Mouse (Mus musculus): ENCODE measurements around the gene Pmm1. TPM values are rescaled to one million over a fixed set of nuclear protein-coding genes. Genes with fewer than 3 reads are reported as not detected.

Pmm1 gene
- polyA plus RNA-seq, 1 experiment: 104 TPM

DNA sequence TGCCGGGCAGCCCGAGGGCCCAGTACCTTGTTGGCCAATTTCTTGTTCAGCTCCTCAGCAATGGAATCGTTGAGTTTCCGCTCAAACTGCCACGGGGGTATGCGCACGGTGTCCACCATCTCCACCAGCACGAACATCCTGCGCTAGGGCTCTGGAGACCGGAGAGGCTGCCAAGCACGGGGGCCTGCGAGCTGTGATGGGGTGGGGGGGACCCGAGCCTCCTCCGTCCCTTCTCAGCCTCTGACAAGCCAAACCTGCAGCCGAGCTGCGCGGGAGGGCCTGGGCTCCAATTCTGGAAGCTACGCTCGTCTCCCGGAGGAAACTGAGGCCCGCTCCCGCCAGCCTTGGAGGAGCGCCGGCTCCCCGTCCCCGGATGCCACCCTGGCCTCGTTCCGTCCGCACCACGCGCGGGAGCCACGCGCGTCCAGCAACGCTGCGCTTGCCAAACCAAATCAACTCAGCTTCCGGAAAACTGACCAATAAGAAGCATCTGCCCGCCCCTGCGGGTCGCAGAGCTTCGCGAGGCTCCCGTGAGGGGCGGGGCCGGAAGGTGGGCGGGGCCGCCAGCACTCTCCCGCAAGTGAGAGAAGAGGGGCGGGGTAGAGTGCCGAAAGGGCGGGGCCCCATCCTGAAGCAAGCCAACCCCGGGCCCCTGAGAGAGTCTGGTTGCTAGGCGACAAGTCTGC, 34.8 kb downstream of the Pmm1 start, which contains the start of gene Polr3h:
Gene Polr3h (minus strand): TSS at position 481 of the 686 bp plus-strand sequence.
- peak within 1 kb of the TSS; percentile 2 for H3ac ChIP-seq (ENCODE audit: control insufficient read depth, insufficient read length)
- peak in 2 of 3 experiments; percentile 5 to 7 for TF ChIP-seq MYOG (IDR thresholded peaks at IDR 0.05; ENCODE audit: control insufficient read depth in 1 of 3, insufficient read depth in 1 of 3, insufficient read length in 2 of 3, low read depth in 2 of 3)
- TF ChIP-seq POLR2A (IDR thresholded peaks at IDR 0.05; ENCODE audit: insufficient read length, low read depth): peak; percentile 96
- TF ChIP-seq USF1 (IDR thresholded peaks at IDR 0.05; ENCODE audit: low read depth): no peak
- TF ChIP-seq TCF3 (IDR thresholded peaks at IDR 0.05; ENCODE audit: insufficient read length, low read depth): no peak
- no peak for TF ChIP-seq TCF12 (IDR thresholded peaks at IDR 0.05; ENCODE audit: insufficient read depth, poor library complexity, severe bottlenecking)
- no peak for TF ChIP-seq REST (IDR thresholded peaks at IDR 0.05; ENCODE audit: insufficient read depth, insufficient read length)
- TF ChIP-seq CEBPB (IDR thresholded peaks at IDR 0.05; ENCODE audit: insufficient read depth, poor library complexity, severe bottlenecking): no peak
- peak in 1 of 3 experiments; percentile 20 for TF ChIP-seq MYOD1 (IDR thresholded peaks at IDR 0.05; ENCODE audit: control insufficient read depth in 1 of 3, insufficient read length in 2 of 3, low read depth in 2 of 3)
- TF ChIP-seq E2F4 (IDR thresholded peaks at IDR 0.05; ENCODE audit: insufficient read depth): peak; percentile 30
- peak; percentile 95 for TF ChIP-seq MAX (IDR thresholded peaks at IDR 0.05; ENCODE audit: low read depth)
- TF ChIP-seq SRF (IDR thresholded peaks at IDR 0.05; ENCODE audit: control insufficient read depth, insufficient read length, low read depth): peak; percentile 81
- TF ChIP-seq POLR2AphosphoS2 (IDR thresholded peaks at IDR 0.05; ENCODE audit: insufficient read length, low read depth): peak; percentile 93
- no peaks in the 10 kb centered on the region for H3K36me3 ChIP-seq (ENCODE audit: control insufficient read depth, insufficient read depth)
- peaks cover 27% of the 10 kb centered on the region for H3K79me2 ChIP-seq (ENCODE audit: control insufficient read depth, insufficient read depth)
- H3K4me2 ChIP-seq (ENCODE audit: low read depth): peak within 1 kb of the TSS; percentile 98
- no peaks in the 10 kb centered on the region for H3K27me3 ChIP-seq (ENCODE audit: control insufficient read depth, insufficient read depth, insufficient read length)
- H3K4me3 ChIP-seq: peak within 1 kb of the TSS; percentile 52

DNA sequence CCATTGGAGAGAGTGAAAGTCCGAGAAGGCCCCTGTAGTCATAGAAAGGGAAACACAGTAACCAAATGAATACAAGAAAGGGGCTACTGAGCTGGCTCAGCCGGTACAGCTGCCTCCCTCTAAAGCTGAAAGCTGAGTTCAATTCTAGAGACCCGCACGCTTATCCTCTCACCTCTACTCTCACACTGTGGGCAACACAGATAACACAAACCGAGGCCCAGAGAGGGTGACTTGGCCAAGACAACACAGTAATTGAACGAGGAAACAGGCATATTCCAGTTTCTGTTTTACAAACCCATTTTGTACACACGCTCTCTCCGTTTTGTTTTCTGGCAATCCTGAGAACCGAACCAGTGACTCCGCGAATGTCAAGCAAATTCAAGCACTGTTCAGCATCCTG, 35.8 kb downstream of the Pmm1 start:
- TF ChIP-seq CEBPB (IDR thresholded peaks at IDR 0.05; ENCODE audit: insufficient read depth, poor library complexity, severe bottlenecking): no peak
- no peak for TF ChIP-seq TCF3 (IDR thresholded peaks at IDR 0.05; ENCODE audit: insufficient read length, low read depth)
- no peak for TF ChIP-seq POLR2AphosphoS2 (IDR thresholded peaks at IDR 0.05; ENCODE audit: insufficient read length, low read depth)
- TF ChIP-seq TCF12 (IDR thresholded peaks at IDR 0.05; ENCODE audit: insufficient read depth, poor library complexity, severe bottlenecking): no peak
- TF ChIP-seq SRF (IDR thresholded peaks at IDR 0.05; ENCODE audit: control insufficient read depth, insufficient read length, low read depth): no peak
- TF ChIP-seq MAX (IDR thresholded peaks at IDR 0.05; ENCODE audit: low read depth): no peak
- no peak for TF ChIP-seq POLR2A (IDR thresholded peaks at IDR 0.05; ENCODE audit: insufficient read length, low read depth)
- no peak for TF ChIP-seq USF1 (IDR thresholded peaks at IDR 0.05; ENCODE audit: low read depth)
- TF ChIP-seq MYOD1 (IDR thresholded peaks at IDR 0.05; ENCODE audit: control insufficient read depth in 1 of 3, insufficient read length in 2 of 3, low read depth in 2 of 3): no peak
- Histone ChIP-seq H3K79me2 (ENCODE audit: control insufficient read depth, insufficient read depth) (peaks cover 27% of the 10 kb centered on the region), H3K27me3 (ENCODE audit: control insufficient read depth, insufficient read depth, insufficient read length) (no peaks in the 10 kb centered on the region), H3ac (ENCODE audit: control insufficient read depth, insufficient read length) (peak overlapping the region; percentile 2), H3K36me3 (ENCODE audit: control insufficient read depth, insufficient read depth) (no peaks in the 10 kb centered on the region), H3K4me3 (peak overlapping the region; percentile 52), H3K4me2 (ENCODE audit: low read depth) (peak overlapping the region; percentile 98)

DNA sequence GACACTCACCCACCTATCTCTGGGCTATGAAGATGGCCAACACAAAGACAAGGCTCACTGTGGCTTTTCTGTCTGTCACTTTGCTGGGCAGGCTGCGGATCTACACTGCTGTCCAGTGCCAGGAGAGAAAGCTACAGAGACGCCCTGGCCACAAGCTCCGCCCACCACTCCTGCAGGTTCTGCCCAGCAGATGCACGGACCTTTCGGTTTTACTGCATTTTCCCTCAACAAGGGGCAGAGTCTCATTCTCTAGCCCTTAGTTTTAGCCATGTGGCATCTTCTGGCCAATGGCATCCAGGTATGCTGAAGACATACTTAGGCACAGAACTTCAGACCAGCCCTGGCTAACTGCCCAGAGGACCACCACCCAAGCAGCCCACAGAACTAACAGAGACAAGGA, 39.5 kb downstream of the Pmm1 start:
- peaks cover 11% of the 10 kb centered on the region for H3K36me3 ChIP-seq (ENCODE audit: control insufficient read depth, insufficient read depth)
- TF ChIP-seq POLR2A (IDR thresholded peaks at IDR 0.05; ENCODE audit: insufficient read length, low read depth) (no peak), TCF12 (IDR thresholded peaks at IDR 0.05; ENCODE audit: insufficient read depth, poor library complexity, severe bottlenecking) (no peak), USF1 (IDR thresholded peaks at IDR 0.05; ENCODE audit: low read depth) (peak; percentile 7), REST (IDR thresholded peaks at IDR 0.05; ENCODE audit: insufficient read depth, insufficient read length) (no peak), SRF (IDR thresholded peaks at IDR 0.05; ENCODE audit: control insufficient read depth, insufficient read length, low read depth) (no peak)
- H3K27me3 ChIP-seq (ENCODE audit: control insufficient read depth, insufficient read depth, insufficient read length): no peaks in the 10 kb centered on the region
- no peak overlapping the region for H3ac ChIP-seq (ENCODE audit: control insufficient read depth, insufficient read length)
- H3K79me2 ChIP-seq (ENCODE audit: control insufficient read depth, insufficient read depth): peaks cover 27% of the 10 kb centered on the region
- H3K4me3 ChIP-seq: no peak overlapping the region
- H3K4me2 ChIP-seq (ENCODE audit: low read depth): no peak overlapping the region

DNA sequence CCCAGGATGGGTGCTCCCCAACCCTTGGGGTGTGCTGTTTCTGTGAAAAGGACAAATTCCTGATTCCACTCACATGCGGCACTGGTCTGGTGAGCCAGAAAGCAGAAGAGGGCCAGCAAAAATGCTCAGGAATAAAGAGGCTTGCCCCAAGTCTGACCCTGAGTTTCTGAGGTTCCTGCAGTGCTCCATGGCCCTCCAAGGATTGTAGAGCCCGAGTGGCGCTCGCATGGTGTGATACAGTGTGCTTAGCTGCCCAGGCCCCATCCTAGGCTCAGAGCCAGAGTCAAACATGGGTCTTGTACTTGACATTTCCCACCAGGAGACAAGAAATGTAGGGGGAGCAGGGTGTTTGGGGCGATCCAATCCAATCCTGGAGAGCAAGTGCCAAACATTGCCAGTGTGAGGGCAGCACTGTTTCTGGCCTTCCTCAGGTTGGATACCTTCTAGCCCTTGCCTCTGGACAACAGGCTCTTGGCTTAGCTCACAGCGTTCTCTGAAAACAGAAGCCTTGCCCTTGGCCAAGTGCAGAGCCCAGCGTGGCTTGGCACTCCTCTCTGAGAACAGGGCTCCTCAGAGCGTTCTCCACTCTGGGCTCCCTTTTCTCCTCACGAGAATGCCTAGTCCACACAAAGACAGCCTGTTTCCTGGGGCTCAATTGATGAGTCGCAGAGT, 40.0 kb downstream of the Pmm1 start:
- Histone ChIP-seq H3K4me2 (ENCODE audit: low read depth) (no peak overlapping the region), H3ac (ENCODE audit: control insufficient read depth, insufficient read length) (no peak overlapping the region), H3K79me2 (ENCODE audit: control insufficient read depth, insufficient read depth) (peaks cover 27% of the 10 kb centered on the region), H3K27me3 (ENCODE audit: control insufficient read depth, insufficient read depth, insufficient read length) (no peaks in the 10 kb centered on the region), H3K36me3 (ENCODE audit: control insufficient read depth, insufficient read depth) (peaks cover 17% of the 10 kb centered on the region), H3K4me3 (no peak overlapping the region)
- TF ChIP-seq E2F4 (IDR thresholded peaks at IDR 0.05; ENCODE audit: insufficient read depth): no peak

GRCm38 (mm10) chr15:81919062-81919461, 41.7 kb downstream of the Pmm1 start:
- TF ChIP-seq MAX (IDR thresholded peaks at IDR 0.05; ENCODE audit: low read depth): no peak
- no peak for TF ChIP-seq TCF12 (IDR thresholded peaks at IDR 0.05; ENCODE audit: insufficient read depth, poor library complexity, severe bottlenecking)
- no peak for TF ChIP-seq MYOD1 (IDR thresholded peaks at IDR 0.05; ENCODE audit: control insufficient read depth in 1 of 3, insufficient read length in 2 of 3, low read depth in 2 of 3)
- no peak for TF ChIP-seq REST (IDR thresholded peaks at IDR 0.05; ENCODE audit: insufficient read depth, insufficient read length)
- no peak for TF ChIP-seq POLR2A (IDR thresholded peaks at IDR 0.05; ENCODE audit: insufficient read length, low read depth)
- no peak for TF ChIP-seq TCF3 (IDR thresholded peaks at IDR 0.05; ENCODE audit: insufficient read length, low read depth)
- no peak for TF ChIP-seq CEBPB (IDR thresholded peaks at IDR 0.05; ENCODE audit: insufficient read depth, poor library complexity, severe bottlenecking)
- no peak for TF ChIP-seq E2F4 (IDR thresholded peaks at IDR 0.05; ENCODE audit: insufficient read depth)
- TF ChIP-seq MYOG (IDR thresholded peaks at IDR 0.05; ENCODE audit: control insufficient read depth in 1 of 3, insufficient read depth in 1 of 3, insufficient read length in 2 of 3, low read depth in 2 of 3): no peak
- no peak for TF ChIP-seq SRF (IDR thresholded peaks at IDR 0.05; ENCODE audit: control insufficient read depth, insufficient read length, low read depth)
- TF ChIP-seq POLR2AphosphoS2 (IDR thresholded peaks at IDR 0.05; ENCODE audit: insufficient read length, low read depth): no peak
- TF ChIP-seq USF1 (IDR thresholded peaks at IDR 0.05; ENCODE audit: low read depth): no peak
- Histone ChIP-seq H3K4me3 (no peak overlapping the region), H3K36me3 (ENCODE audit: control insufficient read depth, insufficient read depth) (peaks cover 30% of the 10 kb centered on the region), H3K4me2 (ENCODE audit: low read depth) (no peak overlapping the region), H3K27me3 (ENCODE audit: control insufficient read depth, insufficient read depth, insufficient read length) (no peaks in the 10 kb centered on the region), H3ac (ENCODE audit: control insufficient read depth, insufficient read length) (no peak overlapping the region), H3K79me2 (ENCODE audit: control insufficient read depth, insufficient read depth) (peaks cover 12% of the 10 kb centered on the region)

Data from myocyte (in vitro differentiated cells).